ENCODE assay signal across 27 mouse cellular contexts in genomic region chr2:16774114-16774433, GRCm38 (mm10).
DNase-seq lines count a peak whose midpoint lies in the region; ATAC-seq and TF ChIP-seq lines count a peak whose summit lies in the region.
"Had no signal": no experiment of that assay in that cellular context is flagged by ENCODE, and none has a peak within 500 bp of the region (broad histone marks: within the 10 kb centered on the region; RNA-seq: fewer than 3 reads in every experiment).

No protein-coding gene starts in this region.

- H3K4me3 ChIP-seq in kidney, embryonic 14.5 days (ENCODE audit: low read length): no peak overlapping the region
- no peak overlapping the region for H3K4me3 ChIP-seq in kidney, adult 2 months (ENCODE audit: insufficient read depth, low read depth, low read length)
- no peak overlapping the region for H3K4me3 ChIP-seq in midbrain, embryonic 15.5 days
- H3K4me3 ChIP-seq in midbrain, embryonic 13.5 days (replicated peaks): no peak overlapping the region
- H3K4me3 ChIP-seq: heart, adult 2 months; heart, embryonic 12.5 days; hindbrain, embryonic 15.5 days had no signal

- DNase-seq in embryo, embryonic 9.5 days (ENCODE audit: extremely low spot score): peak; percentile 1
- DNase-seq in embryo, embryonic 11 days: no peak
- no peak for DNase-seq in kidney, adult 2 months
- no peak for DNase-seq in cerebellum, adult 11-12 months
- DNase-seq: adrenal gland, adult 8-10 months; cerebellum, adult 9-10 months; cerebellum, postnatal 36 days; heart, adult 2 months; heart, postnatal 4 days; kidney, adult 8-10 months; kidney, postnatal 10 days; layer of hippocampus, postnatal 36 days; liver; lung, adult 2 months; right cerebral cortex, postnatal 4 days; thymus, adult 18-20 months; thymus, postnatal 25 days had no signal

- peak; percentile 46; the same call in 1 of the 2 replicates for ATAC-seq in kidney, embryonic 14.5 days (ENCODE audit: low FRiP score, low TSS enrichment)
- peak; percentile 17; the same call in 1 of the 2 replicates for ATAC-seq in midbrain, embryonic 15.5 days (replicated peaks)
- no peak for ATAC-seq in midbrain, embryonic 13.5 days
- ATAC-seq: forebrain, embryonic 16.5 days; inflammation-experienced regulatory T-cells, adult 6 months had no signal

- WGBS in kidney, embryonic 14.5 days: 61% methylated on average over 3 of the region's 3 CpGs
- 62% methylated on average over 3 of the region's 3 CpGs for WGBS in kidney, adult 2 months
- WGBS in midbrain, embryonic 15.5 days: 53% methylated on average over 3 of the region's 3 CpGs
- 76% methylated on average over 3 of the region's 3 CpGs for WGBS in midbrain, embryonic 13.5 days

- TF ChIP-seq POLR2A in kidney, adult 2 months (IDR thresholded peaks at IDR 0.05; ENCODE audit: low read depth, low read length): no peak

- no peak overlapping the region for H3K9ac ChIP-seq in kidney, embryonic 14.5 days (ENCODE audit: low read depth, low read length)
- no peak overlapping the region for H3K9ac ChIP-seq in midbrain, embryonic 15.5 days
- H3K9ac ChIP-seq in midbrain, embryonic 13.5 days (replicated peaks): no peak overlapping the region
- H3K9ac ChIP-seq: heart, embryonic 12.5 days; hindbrain, embryonic 15.5 days; liver, embryonic 14.5 days had no signal

- no peak overlapping the region for H3K4me2 ChIP-seq in kidney, embryonic 14.5 days (replicated peaks; ENCODE audit: low read depth, low read length)
- H3K4me2 ChIP-seq in midbrain, embryonic 15.5 days: no peak overlapping the region
- H3K4me2 ChIP-seq in midbrain, embryonic 13.5 days (replicated peaks): no peak overlapping the region
- H3K4me2 ChIP-seq: heart, embryonic 12.5 days; hindbrain, embryonic 15.5 days had no signal

- H3K27ac ChIP-seq in kidney, embryonic 14.5 days (ENCODE audit: low read depth, low read length): no peak overlapping the region; the same call in 1 of the 2 replicates
- no peak overlapping the region for H3K27ac ChIP-seq in kidney, adult 2 months (ENCODE audit: insufficient read depth, low read depth, low read length)
- no peak overlapping the region for H3K27ac ChIP-seq in midbrain, embryonic 15.5 days
- H3K27ac ChIP-seq in midbrain, embryonic 13.5 days: no peak overlapping the region
- H3K27ac ChIP-seq: heart, adult 2 months; hindbrain, embryonic 15.5 days; liver, embryonic 14.5 days; stomach, postnatal 0 days had no signal

- no peaks in the 10 kb centered on the region for H3K27me3 ChIP-seq in kidney, embryonic 14.5 days (ENCODE audit: control insufficient read depth, insufficient read depth, low read length)
- H3K27me3 ChIP-seq in kidney, adult 2 months (replicated peaks; ENCODE audit: control insufficient read depth, insufficient read depth, low read length): no peaks in the 10 kb centered on the region
- no peaks in the 10 kb centered on the region for H3K27me3 ChIP-seq in midbrain, embryonic 15.5 days (replicated peaks)
- H3K27me3 ChIP-seq in midbrain, embryonic 13.5 days: no peaks in the 10 kb centered on the region
- H3K27me3 ChIP-seq: heart, embryonic 12.5 days; hindbrain, embryonic 15.5 days had no signal

- no peaks in the 10 kb centered on the region for H3K36me3 ChIP-seq in kidney, embryonic 14.5 days (ENCODE audit: control insufficient read depth, insufficient read depth, low read length)
- no peaks in the 10 kb centered on the region for H3K36me3 ChIP-seq in kidney, adult 2 months (ENCODE audit: control insufficient read depth, insufficient read depth, low read length)
- no peaks in the 10 kb centered on the region for H3K36me3 ChIP-seq in midbrain, embryonic 15.5 days (replicated peaks)
- no peaks in the 10 kb centered on the region for H3K36me3 ChIP-seq in midbrain, embryonic 13.5 days
- H3K36me3 ChIP-seq: G1E; heart, embryonic 12.5 days; hindbrain, embryonic 15.5 days had no signal

- no peaks in the 10 kb centered on the region for H3K4me1 ChIP-seq in kidney, embryonic 14.5 days (ENCODE audit: control insufficient read depth, insufficient read depth, low read length)
- no peaks in the 10 kb centered on the region for H3K4me1 ChIP-seq in kidney, adult 2 months (ENCODE audit: control insufficient read depth, insufficient read depth, low read length)
- H3K4me1 ChIP-seq in midbrain, embryonic 15.5 days: peaks cover 9% of the 10 kb centered on the region; the same call in 1 of the 2 replicates
- H3K4me1 ChIP-seq in midbrain, embryonic 13.5 days (replicated peaks): 0 out of 2 replicates have a peak, but pooled peaks cover 10% of the 10 kb centered on the region
- H3K4me1 ChIP-seq: heart, embryonic 12.5 days had no signal

- H3K9me3 ChIP-seq in kidney, embryonic 14.5 days (ENCODE audit: control insufficient read depth, low read length): no peaks in the 10 kb centered on the region
- H3K9me3 ChIP-seq in midbrain, embryonic 15.5 days: no peaks in the 10 kb centered on the region
- no peaks in the 10 kb centered on the region for H3K9me3 ChIP-seq in midbrain, embryonic 13.5 days
- H3K9me3 ChIP-seq: G1E; heart, embryonic 12.5 days; hindbrain, embryonic 15.5 days had no signal

- TF ChIP-seq CTCF in kidney, adult 2 months (conservative IDR thresholded peaks at IDR 0.05; ENCODE audit: insufficient read depth, insufficient read length, low read depth, low read length): no peak
